ENCODE assay signal across 21 mouse cellular contexts in the genomic region with DNA sequence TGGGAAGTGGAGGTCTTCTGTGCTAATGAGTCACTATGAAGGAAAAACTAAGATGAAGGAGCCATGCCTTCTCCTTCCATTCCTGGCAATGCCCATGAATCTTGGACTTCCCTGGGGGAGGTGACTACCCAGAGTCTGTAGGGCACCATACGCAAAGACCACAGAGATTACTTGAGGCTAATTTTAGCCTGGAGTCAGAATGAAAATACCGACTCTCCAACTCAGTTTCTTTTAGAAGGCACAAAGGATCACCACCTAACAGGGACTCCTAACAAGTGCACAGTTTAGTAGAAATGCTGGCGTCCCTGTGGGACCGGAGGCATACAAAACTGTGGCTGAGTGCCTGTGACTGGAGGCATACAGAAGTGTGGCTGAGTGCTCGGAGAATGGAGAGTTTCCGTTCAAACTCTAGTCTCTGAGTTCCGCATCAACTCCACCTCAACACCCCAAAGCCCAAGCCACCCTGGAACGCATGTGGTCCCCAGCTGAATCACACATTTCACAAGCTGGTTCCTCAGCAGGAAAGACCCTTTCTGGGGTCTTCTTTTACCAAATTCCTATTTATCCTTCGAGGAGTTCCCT. TPM values are rescaled to one million over a fixed set of nuclear protein-coding genes. Genes with fewer than 3 reads are reported as not detected.
A peak's percentile ranks its signal among the peaks of the same experiment; 100 is the strongest.
DNase-seq lines count a peak whose midpoint lies in the region; ATAC-seq lines count a peak whose summit lies in the region.
"Had no signal": no experiment of that assay in that cellular context is flagged by ENCODE, and none has a peak within 500 bp of the region (broad histone marks: within the 10 kb centered on the region; RNA-seq: fewer than 3 reads in every experiment).

No protein-coding gene starts in this region.

- DNase-seq in CD4-positive, CD25-positive, alpha-beta regulatory T cell, adult 2 months (ENCODE audit: low read depth, low spot score): peak; percentile 37
- DNase-seq in thymus, postnatal 14 days: peak; percentile 34
- no peak for DNase-seq in thymus, postnatal 10 days (ENCODE audit: low spot score in 2 of 2)
- DNase-seq in naive thymus-derived CD4-positive, alpha-beta T cell, adult 2 months (ENCODE audit: low read depth): peak; percentile 44
- no peak for DNase-seq in kidney, postnatal 25 days
- DNase-seq: adrenal gland, postnatal 10 days; cerebellum, postnatal 10 days; gastrocnemius, postnatal 25 days; kidney, adult 2 months; kidney, postnatal 36 days; layer of hippocampus, adult 9-11 months; lung, adult 2 months; lung, postnatal 36 days; right cerebral cortex, postnatal 4 days had no signal

- H3K9ac ChIP-seq in heart, embryonic 15.5 days: no peak overlapping the region
- H3K9ac ChIP-seq in heart, embryonic 11.5 days (ENCODE audit: low read depth, low read length): no peak overlapping the region
- H3K9ac ChIP-seq: midbrain, embryonic 12.5 days; neural tube, embryonic 15.5 days; stomach, embryonic 15.5 days had no signal

- ATAC-seq in CD4-positive, CD25-positive, alpha-beta regulatory T cell, adult 4 months: no peak
- no peak for ATAC-seq in heart, embryonic 15.5 days (replicated peaks; ENCODE audit: insufficient number of reproducible peaks, insufficient read depth, low FRiP score, low read depth)
- ATAC-seq in heart, embryonic 11.5 days (replicated peaks; ENCODE audit: insufficient number of reproducible peaks, low FRiP score, low TSS enrichment): no peak

- H3K27me3 ChIP-seq in heart, embryonic 15.5 days: peaks cover 3% of the 10 kb centered on the region; the same call in 1 of the 2 replicates
- no peaks in the 10 kb centered on the region for H3K27me3 ChIP-seq in heart, embryonic 11.5 days (ENCODE audit: control insufficient read depth, insufficient read depth, low read length)

- peak overlapping the region; percentile 18; the same call in 1 of the 2 replicates for H3K27ac ChIP-seq in heart, embryonic 15.5 days
- H3K27ac ChIP-seq in heart, embryonic 11.5 days (ENCODE audit: low read depth, low read length): no peak overlapping the region
- H3K27ac ChIP-seq: midbrain, embryonic 12.5 days; neural tube, embryonic 15.5 days; stomach, embryonic 15.5 days had no signal

- H3K4me2 ChIP-seq in heart, embryonic 15.5 days: peak overlapping the region; percentile 25; the same call in 1 of the 2 replicates
- H3K4me2 ChIP-seq in heart, embryonic 11.5 days: no peak overlapping the region
- H3K4me2 ChIP-seq: midbrain, embryonic 12.5 days; neural tube, embryonic 15.5 days; stomach, embryonic 15.5 days had no signal

- no peaks in the 10 kb centered on the region for H3K36me3 ChIP-seq in heart, embryonic 15.5 days
- no peaks in the 10 kb centered on the region for H3K36me3 ChIP-seq in heart, embryonic 11.5 days (ENCODE audit: control insufficient read depth, insufficient read depth, low read length)
- H3K36me3 ChIP-seq: midbrain, embryonic 12.5 days; neural tube, embryonic 15.5 days; stomach, embryonic 15.5 days had no signal

- H3K9me3 ChIP-seq in heart, embryonic 15.5 days (replicated peaks): no peaks in the 10 kb centered on the region
- no peaks in the 10 kb centered on the region for H3K9me3 ChIP-seq in heart, embryonic 11.5 days (replicated peaks; ENCODE audit: control insufficient read depth, low read length)
- H3K9me3 ChIP-seq: midbrain, embryonic 12.5 days; neural tube, embryonic 15.5 days; stomach, embryonic 15.5 days had no signal

- peaks cover 14% of the 10 kb centered on the region for H3K4me1 ChIP-seq in heart, embryonic 15.5 days (replicated peaks)
- peaks cover 6% of the 10 kb centered on the region; the same call in 1 of the 2 replicates for H3K4me1 ChIP-seq in heart, embryonic 11.5 days (ENCODE audit: control insufficient read depth, insufficient read depth, low read length)
- H3K4me1 ChIP-seq: stomach, embryonic 15.5 days had no signal

- 61% methylated on average over 9 of the region's 9 CpGs for WGBS in heart, embryonic 15.5 days
- WGBS in heart, embryonic 11.5 days (ENCODE audit: insufficient replicate concordance): 69% methylated on average over 9 of the region's 9 CpGs

- no peak overlapping the region for H3K4me3 ChIP-seq in heart, embryonic 15.5 days
- H3K4me3 ChIP-seq in heart, embryonic 11.5 days (ENCODE audit: low read depth, low read length): no peak overlapping the region
- H3K4me3 ChIP-seq: midbrain, embryonic 12.5 days; neural tube, embryonic 15.5 days; stomach, embryonic 15.5 days had no signal

RNA-seq across cellular contexts. Expression of gene Nrros, which starts 4.6 kb away (rescaled TPM):
- polyA plus RNA-seq in CD4-positive, CD25-positive, alpha-beta regulatory T cell, adult 4 months (2017; shearing (Covaris generic)): 10 to 100 TPM; 61.7 to 77.0 TPM
- 7.6 and 18.4 TPM in 2 replicates for polyA plus RNA-seq in heart, embryonic 15.5 days (2015; fragmentation: Nextera tagmentation; extraction: Ambion mirVana)
- 5.9 and 6.6 TPM in 2 replicates for polyA plus RNA-seq in heart, embryonic 11.5 days (2014; fragmentation: Nextera tagmentation; extraction: Ambion mirVana)

RNA-seq across cellular contexts. Expression of gene Bex6, which starts 18.8 kb away (rescaled TPM):
- not detected for polyA plus RNA-seq in CD4-positive, CD25-positive, alpha-beta regulatory T cell, adult 4 months (2017; shearing (Covaris generic))
- 0.42 TPM in 1 of 2 replicates, not detected in the other for polyA plus RNA-seq in heart, embryonic 15.5 days (2015; fragmentation: Nextera tagmentation; extraction: Ambion mirVana)
- 0.42 TPM in 1 of 2 replicates, not detected in the other for polyA plus RNA-seq in heart, embryonic 11.5 days (2014; fragmentation: Nextera tagmentation; extraction: Ambion mirVana)
- polyA plus RNA-seq: embryonic facial prominence, embryonic 14.5 days; kidney, adult 2 months; lung, adult 2 months; midbrain, embryonic 12.5 days; neural tube, embryonic 15.5 days had no signal

Comparison
In these comparisons a context has a peak if more than half of its experiments do, and no peak if none do; other contexts are left out.
1. DNase-seq: peak in CD4-positive, CD25-positive, alpha-beta regulatory T cell, adult 2 months (single experiment), thymus, postnatal 14 days (single experiment) and naive thymus-derived CD4-positive, alpha-beta T cell, adult 2 months (single experiment); none in thymus, postnatal 10 days (0 of 2) and kidney, postnatal 25 days (0 of 2).